Mouse (Mus musculus): ENCODE results near the gene Nim1k.

GRCm38 (mm10) chr13:119797656-119798055 is 42.0 kb upstream of the Nim1k start:
- TF ChIP-seq CTCF (IDR thresholded peaks at IDR 0.05; ENCODE audit: extremely low read depth, insufficient read length, insufficient replicate concordance, low read depth, low read length), result no peak
- no peak for TF ChIP-seq POLR2A (IDR thresholded peaks at IDR 0.05; ENCODE audit: low read depth, low read length)

All from small intestine, adult 2 months (tissue).